Mouse (Mus musculus): ENCODE measurements around the gene Hist1h2af.
"Not testable (repeated sequence)": the region's sequence is repeated elsewhere in the genome, so short reads cannot be mapped to it uniquely, and the experiment has no call there.

DNA sequence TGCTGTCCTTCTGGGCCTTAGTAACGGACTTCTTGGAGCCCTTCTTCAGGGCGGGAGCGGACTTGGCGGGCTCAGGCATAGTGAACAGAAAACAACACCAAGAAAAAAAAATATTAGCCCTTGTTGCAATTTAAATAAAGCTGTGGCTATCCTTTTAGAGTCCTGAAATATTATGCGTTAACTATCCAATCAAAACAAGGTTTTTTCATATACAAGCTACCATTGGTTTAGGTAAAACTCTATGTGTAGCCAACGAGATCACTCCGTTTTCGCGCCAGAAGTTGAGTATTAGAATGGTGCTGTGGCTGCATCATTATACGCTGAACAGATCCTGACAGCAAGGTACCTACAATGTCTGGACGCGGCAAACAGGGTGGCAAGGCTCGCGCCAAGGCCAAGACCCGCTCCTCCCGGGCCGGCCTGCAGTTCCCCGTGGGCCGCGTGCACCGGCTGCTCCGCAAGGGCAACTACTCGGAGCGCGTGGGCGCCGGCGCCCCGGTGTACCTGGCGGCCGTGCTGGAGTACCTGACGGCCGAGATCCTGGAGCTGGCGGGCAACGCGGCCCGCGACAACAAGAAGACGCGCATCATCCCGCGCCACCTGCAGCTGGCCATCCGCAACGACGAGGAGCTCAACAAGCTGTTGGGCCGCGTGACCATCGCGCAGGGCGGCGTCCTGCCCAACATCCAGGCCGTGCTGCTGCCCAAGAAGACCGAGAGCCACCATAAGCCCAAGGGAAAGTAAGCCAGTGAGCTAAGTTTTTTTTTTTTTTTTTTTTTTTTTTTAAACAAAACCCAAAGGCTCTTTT lies at the start of gene Hist1h2af:
- not testable (repeated sequence) for TF ChIP-seq CTCF, EP300 (IDR thresholded peaks at IDR 0.05; ENCODE audit: low read depth)

All from heart, postnatal 0 days (tissue).